Mouse (Mus musculus): ENCODE measurements around the gene Dock4. TPM values are rescaled to one million over a fixed set of nuclear protein-coding genes. Genes with fewer than 3 reads are reported as not detected.

Dock4 gene
- polyA plus RNA-seq, 2 experiments = 7.7 to 12.2 TPM

- no peak overlapping the region for H3K9ac ChIP-seq (ENCODE audit: low read depth, low read length, severe bottlenecking)
- H3K27me3 ChIP-seq (ENCODE audit: control insufficient read depth, insufficient read depth, low read length) = no peaks in the 10 kb centered on the region
- peak; percentile 57 for ATAC-seq (ENCODE audit: low FRiP score, low read depth)
- H3K36me3 ChIP-seq (ENCODE audit: control insufficient read depth, insufficient read depth, low read length) = no peaks in the 10 kb centered on the region
- H3K4me2 ChIP-seq (replicated peaks; ENCODE audit: low read depth, low read length, severe bottlenecking) = no peak overlapping the region
- H3K4me3 ChIP-seq (replicated peaks; ENCODE audit: low read length) = no peak overlapping the region
- TF ChIP-seq POLR2A (IDR thresholded peaks at IDR 0.05; ENCODE audit: borderline replicate concordance, extremely low read depth, insufficient read depth, insufficient read length) = no peak
- H3K4me1 ChIP-seq (ENCODE audit: control insufficient read depth, insufficient read depth, low read length) = 0 out of 2 replicates have a peak, but pooled peaks cover 3% of the 10 kb centered on the region
- no peaks in the 10 kb centered on the region for H3K9me3 ChIP-seq (ENCODE audit: control insufficient read depth, low read length)
- DNase-seq (ENCODE audit: low spot score) = peak; percentile 52
- 16% methylated on average over 3 of the region's 3 CpGs for WGBS
- H3K27ac ChIP-seq (replicated peaks; ENCODE audit: low read depth, low read length) = no peak overlapping the region
Measured at GRCm38 (mm10) chr12:40788621-40789111, 342.9 kb downstream of the Dock4 start.

GRCm38 (mm10) chr12:40789379-40790361 lies 343.9 kb downstream of the Dock4 start:
- Histone ChIP-seq H3K27ac (replicated peaks; ENCODE audit: low read depth, low read length) (no peak overlapping the region), H3K9me3 (ENCODE audit: control insufficient read depth, low read length) (no peaks in the 10 kb centered on the region), H3K4me1 (ENCODE audit: control insufficient read depth, insufficient read depth, low read length) (0 out of 2 replicates have a peak, but pooled peaks cover 3% of the 10 kb centered on the region), H3K9ac (ENCODE audit: low read depth, low read length, severe bottlenecking) (no peak overlapping the region), H3K36me3 (ENCODE audit: control insufficient read depth, insufficient read depth, low read length) (no peaks in the 10 kb centered on the region), H3K27me3 (ENCODE audit: control insufficient read depth, insufficient read depth, low read length) (no peaks in the 10 kb centered on the region; the same call in 1 of the 2 replicates), H3K4me3 (replicated peaks; ENCODE audit: low read length) (no peak overlapping the region), H3K4me2 (replicated peaks; ENCODE audit: low read depth, low read length, severe bottlenecking) (no peak overlapping the region)
- TF ChIP-seq POLR2A (IDR thresholded peaks at IDR 0.05; ENCODE audit: borderline replicate concordance, extremely low read depth, insufficient read depth, insufficient read length) = no peak
- 63% methylated on average over 10 of the region's 10 CpGs for WGBS
- ATAC-seq (ENCODE audit: low FRiP score, low read depth) = no peak
- no peak for DNase-seq (ENCODE audit: low spot score)

GRCm38 (mm10) chr12:40791221-40791620 lies 345.5 kb downstream of the Dock4 start:
- Histone ChIP-seq H3K27ac (replicated peaks; ENCODE audit: low read depth, low read length) (no peak overlapping the region), H3K27me3 (ENCODE audit: control insufficient read depth, insufficient read depth, low read length) (no peaks in the 10 kb centered on the region; the same call in 1 of the 2 replicates), H3K36me3 (ENCODE audit: control insufficient read depth, insufficient read depth, low read length) (no peaks in the 10 kb centered on the region), H3K4me3 (replicated peaks; ENCODE audit: low read length) (no peak overlapping the region), H3K4me1 (ENCODE audit: control insufficient read depth, insufficient read depth, low read length) (0 out of 2 replicates have a peak, but pooled peaks cover 3% of the 10 kb centered on the region), H3K4me2 (replicated peaks; ENCODE audit: low read depth, low read length, severe bottlenecking) (no peak overlapping the region), H3K9ac (ENCODE audit: low read depth, low read length, severe bottlenecking) (no peak overlapping the region), H3K9me3 (ENCODE audit: control insufficient read depth, low read length) (no peaks in the 10 kb centered on the region)
- no peak for TF ChIP-seq POLR2A (IDR thresholded peaks at IDR 0.05; ENCODE audit: borderline replicate concordance, extremely low read depth, insufficient read depth, insufficient read length)
- whole genome bisulfite sequencing = 60% methylated on average over 5 of the region's 5 CpGs
- no peak for ATAC-seq (ENCODE audit: low FRiP score, low read depth)
- DNase-seq (ENCODE audit: low spot score) = no peak

DNA sequence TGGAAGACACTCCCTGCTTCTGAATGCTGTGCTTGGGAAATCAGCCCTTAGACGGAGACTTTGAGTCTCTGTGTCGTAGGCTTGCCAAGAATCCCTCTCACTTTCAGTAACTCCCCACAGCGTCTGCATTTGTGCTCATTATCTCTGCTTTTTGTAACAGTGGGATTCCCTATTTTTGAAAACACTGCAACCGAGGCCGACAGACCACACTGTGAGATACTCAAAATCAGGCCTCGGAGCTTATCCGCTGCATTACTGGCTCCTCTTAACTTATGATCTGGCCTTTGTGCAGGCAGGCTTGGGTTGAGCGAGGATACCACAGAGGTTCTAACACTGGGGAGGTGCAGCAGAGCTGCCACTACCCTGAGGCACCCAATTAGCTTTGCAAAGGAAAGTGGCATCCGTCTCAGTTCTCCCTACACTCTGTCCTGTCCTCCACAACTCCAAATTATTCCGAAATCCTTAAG lies 346.5 kb downstream of the Dock4 start:
- Histone ChIP-seq H3K4me1 (ENCODE audit: control insufficient read depth, insufficient read depth, low read length) (peaks cover 8% of the 10 kb centered on the region), H3K4me2 (replicated peaks; ENCODE audit: low read depth, low read length, severe bottlenecking) (no peak overlapping the region), H3K9ac (ENCODE audit: low read depth, low read length, severe bottlenecking) (no peak overlapping the region), H3K27me3 (ENCODE audit: control insufficient read depth, insufficient read depth, low read length) (no peaks in the 10 kb centered on the region; the same call in 1 of the 2 replicates), H3K36me3 (ENCODE audit: control insufficient read depth, insufficient read depth, low read length) (no peaks in the 10 kb centered on the region), H3K4me3 (replicated peaks; ENCODE audit: low read length) (no peak overlapping the region), H3K9me3 (ENCODE audit: control insufficient read depth, low read length) (no peaks in the 10 kb centered on the region), H3K27ac (replicated peaks; ENCODE audit: low read depth, low read length) (no peak overlapping the region)
- no peak for ATAC-seq (ENCODE audit: low FRiP score, low read depth)
- WGBS = 37% methylated on average over 10 of the region's 10 CpGs
- DNase-seq (ENCODE audit: low spot score) = no peak
- TF ChIP-seq POLR2A (IDR thresholded peaks at IDR 0.05; ENCODE audit: borderline replicate concordance, extremely low read depth, insufficient read depth, insufficient read length) = no peak

DNA sequence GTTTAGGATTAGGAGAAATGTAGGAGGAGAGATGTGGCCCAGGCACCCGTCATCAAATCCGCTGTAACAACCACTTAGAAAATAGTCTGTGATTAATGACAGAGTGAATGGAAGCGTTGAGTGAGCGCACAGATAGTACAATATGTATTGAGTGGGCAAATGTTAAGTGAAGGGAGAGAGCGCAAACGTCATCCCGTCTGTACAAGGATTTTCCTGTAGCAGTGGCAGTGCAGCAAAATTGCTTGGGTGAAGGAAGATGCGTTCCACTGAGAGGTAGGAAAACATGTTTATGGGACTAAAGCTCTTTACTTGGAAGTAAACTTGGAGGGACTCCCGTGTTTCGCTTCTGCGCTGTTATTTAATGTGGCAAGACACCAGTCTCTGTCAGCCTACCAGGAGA lies 348.3 kb downstream of the Dock4 start:
- Histone ChIP-seq H3K4me3 (replicated peaks; ENCODE audit: low read length) (no peak overlapping the region), H3K9ac (ENCODE audit: low read depth, low read length, severe bottlenecking) (no peak overlapping the region), H3K36me3 (ENCODE audit: control insufficient read depth, insufficient read depth, low read length) (no peaks in the 10 kb centered on the region), H3K27me3 (ENCODE audit: control insufficient read depth, insufficient read depth, low read length) (no peaks in the 10 kb centered on the region; the same call in 1 of the 2 replicates), H3K27ac (replicated peaks; ENCODE audit: low read depth, low read length) (no peak overlapping the region), H3K4me1 (ENCODE audit: control insufficient read depth, insufficient read depth, low read length) (peaks cover 15% of the 10 kb centered on the region), H3K9me3 (ENCODE audit: control insufficient read depth, low read length) (no peaks in the 10 kb centered on the region), H3K4me2 (replicated peaks; ENCODE audit: low read depth, low read length, severe bottlenecking) (no peak overlapping the region)
- ATAC-seq (ENCODE audit: low FRiP score, low read depth) (no peak), DNase-seq (ENCODE audit: low spot score) (no peak)
- TF ChIP-seq POLR2A (IDR thresholded peaks at IDR 0.05; ENCODE audit: borderline replicate concordance, extremely low read depth, insufficient read depth, insufficient read length) = no peak
- 73% methylated on average over 11 of the region's 11 CpGs for WGBS

Measured in limb, embryonic 14.5 days (tissue).